Mouse (Mus musculus) hindbrain, embryonic 11.5 days (tissue): ENCODE measurements at regions not wholly inside any gene's neighbourhood (a gene's known extent, or its start where the extent isn't known, plus 50 kb on each side); places are given as distances from the start of the nearest gene placed in this dataset.
A peak's percentile ranks its signal among the peaks of the same experiment; 100 is the strongest.

Experiments used
- ATAC-seq: fragments of 200-750 bp; cut with Nextera tagmentation; 2 replicates; pipeline ENCODE4 v1.8.0; 2017; ENCODE audit warnings: mild to moderate bottlenecking, moderate TSS enrichment, moderate library complexity; ENCODE audit not compliant: low FRiP score
- DNase-seq: peaks from one replicate; pipeline ENCODE4 v3.0.0-alpha.2; 2015; ENCODE audit warnings: low spot score
- H3K27ac ChIP-seq: fragments of 300-500 bp; sonication (generic); 2 replicates; pipeline ENCODE4 v1.5.1; 2014; ENCODE audit warnings: mild to moderate bottlenecking, low read depth, low read length
- H3K27me3 ChIP-seq: fragments of 300-500 bp; sonication (generic); 2 replicates; pipeline ENCODE4 v1.6.1; 2014; ENCODE audit warnings: mild to moderate bottlenecking, low read length, moderate library complexity, mixed read lengths; ENCODE audit not compliant: control insufficient read depth, insufficient read depth
- H3K36me3 ChIP-seq: fragments of 300-500 bp; sonication (generic); 2 replicates; pipeline ENCODE4 v1.6.1; 2014; ENCODE audit warnings: mild to moderate bottlenecking, low read length, moderate library complexity, mixed read lengths; ENCODE audit not compliant: control insufficient read depth, insufficient read depth
- H3K4me1 ChIP-seq: fragments of 300-500 bp; sonication (generic); replicated peaks from 2 replicates; pipeline ENCODE4 v1.6.1; 2014; ENCODE audit warnings: low read length, mixed read lengths; ENCODE audit not compliant: control insufficient read depth, insufficient read depth
- H3K4me2 ChIP-seq: fragments of 300-500 bp; sonication (generic); replicated peaks from 2 replicates; pipeline ENCODE4 v1.6.1; 2014; ENCODE audit warnings: mild to moderate bottlenecking, low read depth, low read length
- H3K4me3 ChIP-seq: fragments of 300-500 bp; sonication (generic); 2 replicates; pipeline ENCODE4 v1.5.1; 2014; ENCODE audit warnings: low read depth, low read length
- H3K9ac ChIP-seq: fragments of 300-500 bp; sonication (generic); 2 replicates; pipeline ENCODE4 v1.6.1; 2014; ENCODE audit warnings: low read depth, low read length
- H3K9me3 ChIP-seq: fragments of 300-500 bp; sonication (generic); 2 replicates; pipeline ENCODE4 v1.6.1; 2016; ENCODE audit warnings: low read length; ENCODE audit not compliant: control insufficient read depth
- WGBS: fragments of 180-500 bp; shearing (Covaris S2); extraction: QIAGEN DNeasy Blood & Tissue Kit; methylation state at CpG from one replicate; pipeline ENCODE4 v1.1.7; 2014; 5-methylcytosine and 5-hydroxymethylcytosine counted together

- ATAC-seq: no peak
- no peak overlapping the region for H3K4me3 ChIP-seq
- H3K36me3 ChIP-seq: no peaks in the 10 kb centered on the region
- H3K9me3 ChIP-seq: no peaks in the 10 kb centered on the region
- H3K4me1 ChIP-seq: no peaks in the 10 kb centered on the region
- H3K9ac ChIP-seq: no peak overlapping the region
- no peaks in the 10 kb centered on the region for H3K27me3 ChIP-seq
- 86% methylated on average over 1 of the region's 1 CpGs for WGBS
- H3K27ac ChIP-seq: no peak overlapping the region
- H3K4me2 ChIP-seq: no peak overlapping the region
- no peak for DNase-seq
These were observed 52.5 kb downstream of the Adm start for GRCm38 (mm10) chr7:110679916-110680315.

DNA sequence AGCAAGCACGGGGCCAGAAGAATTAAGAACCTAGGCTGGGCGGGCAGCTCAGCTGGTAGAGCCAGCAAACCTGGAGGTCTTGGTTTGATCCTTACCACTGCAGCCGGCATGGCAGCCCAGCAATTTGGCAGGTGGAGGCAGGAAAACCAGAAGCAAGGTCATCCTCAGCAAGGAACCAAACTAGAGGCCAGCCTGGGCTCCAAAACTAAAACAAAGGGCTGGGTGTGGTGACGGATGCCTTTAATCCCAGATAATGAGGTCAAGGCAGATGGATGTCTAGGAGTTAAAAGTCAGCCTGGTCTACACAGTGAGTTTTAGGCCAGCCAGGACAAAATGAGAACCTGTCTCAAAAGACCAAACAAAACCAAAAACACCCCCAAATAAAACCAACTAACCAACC is 55.5 kb downstream of the Adm start:
- H3K4me3 ChIP-seq: no peak overlapping the region
- H3K36me3 ChIP-seq: no peaks in the 10 kb centered on the region
- no peak overlapping the region for H3K9ac ChIP-seq
- H3K4me1 ChIP-seq: no peaks in the 10 kb centered on the region
- WGBS: 88% methylated on average over 4 of the region's 4 CpGs
- H3K27ac ChIP-seq: no peak overlapping the region
- DNase-seq: no peak
- H3K27me3 ChIP-seq: no peaks in the 10 kb centered on the region
- no peaks in the 10 kb centered on the region for H3K9me3 ChIP-seq
- ATAC-seq: no peak
- H3K4me2 ChIP-seq: no peak overlapping the region

GRCm38 (mm10) chr7:110688884-110689681 is 61.6 kb downstream of the Adm start:
- Histone ChIP-seq H3K4me1 (no peaks in the 10 kb centered on the region), H3K4me3 (no peak overlapping the region), H3K9ac (no peak overlapping the region), H3K36me3 (no peaks in the 10 kb centered on the region), H3K9me3 (no peaks in the 10 kb centered on the region), H3K4me2 (no peak overlapping the region), H3K27me3 (no peaks in the 10 kb centered on the region), H3K27ac (no peak overlapping the region)
- peak; percentile 62 for DNase-seq
- ATAC-seq: no peak
- WGBS: 46% methylated on average over 14 of the region's 14 CpGs

- Histone ChIP-seq H3K4me3 (no peak overlapping the region), H3K27me3 (no peaks in the 10 kb centered on the region), H3K9ac (no peak overlapping the region), H3K36me3 (no peaks in the 10 kb centered on the region), H3K9me3 (no peaks in the 10 kb centered on the region), H3K27ac (no peak overlapping the region), H3K4me1 (no peaks in the 10 kb centered on the region), H3K4me2 (no peak overlapping the region)
- 95% methylated on average over 2 of the region's 2 CpGs for WGBS
- ATAC-seq (no peak), DNase-seq (no peak)
These were observed 62.8 kb downstream of the Adm start for GRCm38 (mm10) chr7:110690241-110690640.

- ATAC-seq: no peak
These were observed 63.4 kb downstream of the Adm start for GRCm38 (mm10) chr7:110690856-110691255.

GRCm38 (mm10) chr7:110694262-110694661 is 66.8 kb downstream of the Adm start:
- Histone ChIP-seq H3K4me3 (no peak overlapping the region), H3K27ac (no peak overlapping the region), H3K36me3 (no peaks in the 10 kb centered on the region), H3K27me3 (no peaks in the 10 kb centered on the region), H3K9ac (no peak overlapping the region), H3K4me1 (no peaks in the 10 kb centered on the region), H3K9me3 (no peaks in the 10 kb centered on the region), H3K4me2 (no peak overlapping the region)
- WGBS: 80% methylated on average over 5 of the region's 5 CpGs
- no peak for DNase-seq
- ATAC-seq: no peak

More at GRCm38 (mm10) chr7:110690856-110691255, 63.4 kb downstream of the Adm start:
- H3K4me1 ChIP-seq: no peaks in the 10 kb centered on the region
- 88% methylated on average over 9 of the region's 9 CpGs for WGBS
- H3K4me3 ChIP-seq: no peak overlapping the region
- DNase-seq: no peak
- no peak overlapping the region for H3K4me2 ChIP-seq
- H3K27me3 ChIP-seq: no peaks in the 10 kb centered on the region
- no peak overlapping the region for H3K27ac ChIP-seq
- no peak overlapping the region for H3K9ac ChIP-seq
- no peaks in the 10 kb centered on the region for H3K36me3 ChIP-seq
- H3K9me3 ChIP-seq: no peaks in the 10 kb centered on the region

- H3K4me2 ChIP-seq: no peak overlapping the region
- 90% methylated on average over 8 of the region's 8 CpGs for WGBS
- H3K9me3 ChIP-seq: no peaks in the 10 kb centered on the region
- no peaks in the 10 kb centered on the region for H3K36me3 ChIP-seq
- DNase-seq (no peak), ATAC-seq (no peak)
- H3K9ac ChIP-seq: no peak overlapping the region
- no peak overlapping the region for H3K27ac ChIP-seq
- no peaks in the 10 kb centered on the region for H3K4me1 ChIP-seq
- no peak overlapping the region for H3K4me3 ChIP-seq
- H3K27me3 ChIP-seq: no peaks in the 10 kb centered on the region
These were observed 68.3 kb downstream of the Adm start for GRCm38 (mm10) chr7:110695729-110696128.

DNA sequence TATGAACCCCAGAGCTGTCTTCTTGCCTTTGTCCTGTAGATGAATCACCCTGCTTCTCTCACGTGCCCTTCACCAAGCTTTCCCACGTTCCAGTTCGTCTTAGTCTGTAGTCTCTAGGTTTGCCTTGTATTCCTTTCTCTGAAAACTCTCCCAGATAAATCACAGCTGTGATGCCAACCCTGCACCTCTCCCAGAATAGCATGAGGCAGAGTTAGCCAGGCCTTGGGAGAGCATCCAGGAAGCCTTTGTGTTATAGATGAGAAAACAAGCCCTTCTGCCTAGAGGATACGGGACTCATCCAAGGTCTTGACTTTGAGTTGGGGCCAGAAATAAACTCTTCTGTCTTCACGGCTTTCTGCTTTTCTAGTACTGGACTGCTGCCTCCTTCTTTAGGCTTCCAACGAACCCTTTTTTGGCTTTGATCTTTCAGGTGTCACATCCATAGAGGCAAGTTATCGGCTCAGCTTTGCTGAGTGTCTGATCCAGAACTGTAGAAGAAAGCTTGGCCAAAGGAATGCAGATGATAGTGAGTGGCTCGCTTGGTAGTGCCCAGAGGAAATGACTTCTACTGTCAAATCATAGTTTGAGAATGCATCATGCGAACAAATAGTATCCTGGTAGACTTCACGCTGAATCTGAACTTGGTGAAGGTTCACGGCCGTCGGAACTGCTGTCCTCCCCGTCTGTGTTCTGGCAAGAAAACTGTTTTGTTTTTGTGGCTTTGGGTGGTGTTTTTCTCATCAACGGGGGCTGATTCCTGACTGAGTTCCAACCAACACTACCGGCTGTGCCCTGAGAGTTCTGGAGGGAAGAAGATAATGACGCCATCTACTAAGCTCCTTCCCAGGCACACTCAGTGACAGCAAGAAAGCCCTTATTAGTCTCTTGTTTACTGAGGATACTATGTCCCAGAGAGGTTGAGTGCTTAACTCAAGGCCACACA is 69.5 kb upstream of the Ampd3 start:
- Histone ChIP-seq H3K27ac (no peak overlapping the region), H3K9ac (no peak overlapping the region), H3K27me3 (no peaks in the 10 kb centered on the region), H3K4me1 (no peaks in the 10 kb centered on the region), H3K4me2 (no peak overlapping the region), H3K4me3 (no peak overlapping the region), H3K36me3 (no peaks in the 10 kb centered on the region), H3K9me3 (no peaks in the 10 kb centered on the region)
- ATAC-seq (no peak), DNase-seq (no peak)
- WGBS: 84% methylated on average over 17 of the region's 17 CpGs
